Mouse (Mus musculus): Measurements from ENCODE around the gene Rptor. TPM values are rescaled to one million over a fixed set of nuclear protein-coding genes. Genes with fewer than 3 reads are reported as not detected.

The Rptor gene
- total and polyA plus RNA-seq, 3 experiments = 33.9 to 34.9 TPM; not detected in 1

DNA sequence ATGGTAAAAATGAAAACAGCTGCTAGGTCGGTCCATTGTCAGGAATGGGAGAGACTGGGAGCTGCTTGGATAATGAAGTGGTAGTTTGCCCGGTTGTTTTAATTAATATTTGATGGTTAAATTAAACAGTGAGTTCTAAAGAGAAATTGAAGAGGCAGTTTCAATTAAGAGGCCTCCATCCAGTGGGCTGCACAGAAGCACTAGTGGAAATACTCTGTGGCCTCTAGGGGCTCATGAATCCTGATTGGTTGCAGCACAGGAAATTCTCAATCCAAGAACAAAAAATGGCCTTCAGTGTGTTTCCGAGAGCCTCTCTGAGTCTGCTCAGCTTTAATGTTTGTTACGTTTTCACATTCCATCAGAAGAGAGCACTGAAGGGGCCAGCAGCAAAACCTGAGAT, 141.7 kb downstream of the Rptor start:
- DNase-seq (ENCODE audit: low read depth, low spot score) = no peak
- H3K27me3 ChIP-seq (ENCODE audit: control insufficient read depth in 1 of 2, insufficient read depth in 2 of 2, low read length in 2 of 2) = no peaks in the 10 kb centered on the region
- H3K27ac ChIP-seq (ENCODE audit: control insufficient read depth, low read depth, low read length) = no peak overlapping the region
- H3K4me1 ChIP-seq (ENCODE audit: control insufficient read depth in 1 of 2, insufficient read depth in 2 of 2, low read length in 2 of 2) = no peaks in the 10 kb centered on the region
- H3K4me3 ChIP-seq (ENCODE audit: control insufficient read depth in 1 of 2, insufficient read depth in 1 of 2, low read depth in 2 of 2, low read length in 2 of 2) = no peak overlapping the region
- H3K9me3 ChIP-seq (replicated peaks; ENCODE audit: insufficient read depth, low read length) = no peaks in the 10 kb centered on the region
- no peaks in the 10 kb centered on the region for H3K79me2 ChIP-seq (ENCODE audit: control insufficient read depth, insufficient read depth, low read length, poor library complexity)
- peaks cover 0 to 4% of the 10 kb centered on the region in 2 experiments; a peak in 2 of 4 replicates for H3K36me3 ChIP-seq (ENCODE audit: control insufficient read depth in 1 of 2, insufficient read depth in 2 of 2, low read length in 2 of 2)
- no peak overlapping the region for H3K9ac ChIP-seq (ENCODE audit: control insufficient read depth, low read depth, low read length, poor library complexity, severe bottlenecking)
- TF ChIP-seq ZNF384 (IDR thresholded peaks at IDR 0.05; ENCODE audit: low read depth, low read length) = no peak
- TF ChIP-seq SIN3A (IDR thresholded peaks at IDR 0.05; ENCODE audit: low read length) = no peak
- no peak for TF ChIP-seq MYB (IDR thresholded peaks at IDR 0.05; ENCODE audit: low read depth, low read length)
- no peak for TF ChIP-seq ZC3H11A (IDR thresholded peaks at IDR 0.05; ENCODE audit: low read depth, low read length)
- no peak for TF ChIP-seq SMC3 (IDR thresholded peaks at IDR 0.05; ENCODE audit: low read depth, low read length)
- no peak for TF ChIP-seq EP300 (IDR thresholded peaks at IDR 0.05; ENCODE audit: low read depth in 1 of 2, low read length in 2 of 2)
- TF ChIP-seq MAZ (IDR thresholded peaks at IDR 0.05; ENCODE audit: low read depth, low read length) = no peak
- no peak for TF ChIP-seq MAX (IDR thresholded peaks at IDR 0.05; ENCODE audit: low read length)

GRCm38 (mm10) chr11:119745333-119745732, 142.6 kb downstream of the Rptor start:
- no peak for DNase-seq (ENCODE audit: low read depth, low spot score)
- H3K4me1 ChIP-seq (ENCODE audit: control insufficient read depth in 1 of 2, insufficient read depth in 2 of 2, low read length in 2 of 2) = no peaks in the 10 kb centered on the region
- H3K36me3 ChIP-seq (ENCODE audit: control insufficient read depth in 1 of 2, insufficient read depth in 2 of 2, low read length in 2 of 2) = peaks cover 0 to 4% of the 10 kb centered on the region in 2 experiments; a peak in 2 of 4 replicates
- H3K79me2 ChIP-seq (ENCODE audit: control insufficient read depth, insufficient read depth, low read length, poor library complexity) = no peaks in the 10 kb centered on the region
- H3K9ac ChIP-seq (ENCODE audit: control insufficient read depth, low read depth, low read length, poor library complexity, severe bottlenecking) = no peak overlapping the region
- TF ChIP-seq NELFE (IDR thresholded peaks at IDR 0.05; ENCODE audit: low read depth, low read length) (no peak), GABPA (IDR thresholded peaks at IDR 0.05; ENCODE audit: low read depth, low read length) (no peak), MAFK (IDR thresholded peaks at IDR 0.05; ENCODE audit: borderline replicate concordance, low read depth, low read length) (no peak), TAL1 (IDR thresholded peaks at IDR 0.05; ENCODE audit: low read length) (no peak), HCFC1 (IDR thresholded peaks at IDR 0.05; ENCODE audit: low read depth, low read length) (no peak), BHLHE40 (IDR thresholded peaks at IDR 0.05; ENCODE audit: borderline replicate concordance, low read depth, low read length) (no peak), UBTF (IDR thresholded peaks at IDR 0.05; ENCODE audit: borderline replicate concordance, insufficient read depth, low read depth, low read length) (no peak), MAX (IDR thresholded peaks at IDR 0.05; ENCODE audit: low read length) (no peak)
- H3K27ac ChIP-seq (ENCODE audit: control insufficient read depth, low read depth, low read length) = no peak overlapping the region
- no peaks in the 10 kb centered on the region for H3K9me3 ChIP-seq (replicated peaks; ENCODE audit: insufficient read depth, low read length)
- H3K27me3 ChIP-seq (ENCODE audit: control insufficient read depth in 1 of 2, insufficient read depth in 2 of 2, low read length in 2 of 2) = no peaks in the 10 kb centered on the region
- H3K4me3 ChIP-seq (ENCODE audit: control insufficient read depth in 1 of 2, insufficient read depth in 1 of 2, low read depth in 2 of 2, low read length in 2 of 2) = no peak overlapping the region

- Histone ChIP-seq H3K27ac (ENCODE audit: control insufficient read depth, low read depth, low read length) (no peak overlapping the region), H3K36me3 (ENCODE audit: control insufficient read depth in 1 of 2, insufficient read depth in 2 of 2, low read length in 2 of 2) (peaks cover 0 to 7% of the 10 kb centered on the region in 2 experiments; a peak in 2 of 4 replicates), H3K9ac (ENCODE audit: control insufficient read depth, low read depth, low read length, poor library complexity, severe bottlenecking) (no peak overlapping the region), H3K9me3 (replicated peaks; ENCODE audit: insufficient read depth, low read length) (no peaks in the 10 kb centered on the region), H3K27me3 (ENCODE audit: control insufficient read depth in 1 of 2, insufficient read depth in 2 of 2, low read length in 2 of 2) (no peaks in the 10 kb centered on the region), H3K79me2 (ENCODE audit: control insufficient read depth, insufficient read depth, low read length, poor library complexity) (no peaks in the 10 kb centered on the region), H3K4me3 (ENCODE audit: control insufficient read depth in 1 of 2, insufficient read depth in 1 of 2, low read depth in 2 of 2, low read length in 2 of 2) (no peak overlapping the region), H3K4me1 (ENCODE audit: control insufficient read depth in 1 of 2, insufficient read depth in 2 of 2, low read length in 2 of 2) (no peaks in the 10 kb centered on the region)
- TF ChIP-seq CHD2 (IDR thresholded peaks at IDR 0.05; ENCODE audit: low read length) (no peak), TBP (IDR thresholded peaks at IDR 0.05; ENCODE audit: low read depth, low read length) (no peak), RAD21 (IDR thresholded peaks at IDR 0.05; ENCODE audit: low read depth, low read length) (no peak), ZKSCAN1 (IDR thresholded peaks at IDR 0.05; ENCODE audit: low read depth, low read length) (no peak), TCF12 (IDR thresholded peaks at IDR 0.05; ENCODE audit: low read depth, low read length) (no peak), ZMIZ1 (IDR thresholded peaks at IDR 0.05; ENCODE audit: low read depth, low read length) (no peak), MAZ (IDR thresholded peaks at IDR 0.05; ENCODE audit: low read depth, low read length) (no peak)
- no peak for DNase-seq (ENCODE audit: low read depth, low spot score)
Observed at GRCm38 (mm10) chr11:119754459-119754858, 151.8 kb downstream of the Rptor start.

Data from MEL (cell line).